Mouse (Mus musculus): ENCODE data around the gene 4930503B20Rik. TPM values are rescaled to one million over a fixed set of nuclear protein-coding genes. Genes with fewer than 3 reads are reported as not detected.

Gene 4930503B20Rik
- polyA plus RNA-seq, 1 experiment from 2014 or later, result not detected

DNA sequence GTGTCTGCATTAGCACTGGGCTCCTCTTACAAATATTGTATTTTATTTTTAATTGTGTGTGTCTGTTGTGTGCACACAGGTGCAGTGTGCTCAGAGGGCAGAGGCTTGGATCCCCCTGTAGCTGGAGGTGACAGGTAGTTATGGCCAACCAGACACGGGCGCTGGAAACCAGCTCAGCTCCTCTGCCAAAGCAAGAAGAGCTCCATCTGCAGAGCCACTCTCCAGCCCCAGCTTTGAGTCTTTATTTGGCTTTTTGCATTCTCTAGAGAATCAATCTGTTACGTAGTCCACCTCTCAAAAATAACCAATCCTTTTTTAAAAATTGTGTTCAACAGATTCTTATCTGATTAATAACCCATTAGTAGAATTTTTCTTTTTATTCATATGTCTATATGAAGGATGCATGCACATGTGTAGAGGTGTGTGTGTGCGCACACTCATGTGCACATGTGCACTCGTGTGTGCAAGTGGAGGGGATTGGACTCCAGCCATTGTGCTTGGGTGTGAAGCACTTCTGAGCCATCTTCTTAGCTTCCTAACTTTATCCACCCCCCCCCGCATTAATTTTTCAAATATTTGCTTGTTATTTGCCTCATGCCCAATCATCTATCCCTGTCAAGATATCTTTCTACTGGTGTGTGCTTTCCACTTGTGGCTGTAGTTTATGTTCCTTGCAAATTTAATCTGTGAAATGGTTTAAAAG is 51.8 kb downstream of the 4930503B20Rik start:
- no peak for DNase-seq (ENCODE audit: low spot score)

GRCm38 (mm10) chr3:146598411-146598810 is 52.7 kb downstream of the 4930503B20Rik start:
- no peak for DNase-seq (ENCODE audit: low spot score)

- no peak for DNase-seq (ENCODE audit: low spot score)
These were observed 54.3 kb downstream of the 4930503B20Rik start for GRCm38 (mm10) chr3:146596864-146597263.

GRCm38 (mm10) chr3:146596387-146596786 is 54.7 kb downstream of the 4930503B20Rik start:
- no peak for DNase-seq (ENCODE audit: low spot score)

DNA sequence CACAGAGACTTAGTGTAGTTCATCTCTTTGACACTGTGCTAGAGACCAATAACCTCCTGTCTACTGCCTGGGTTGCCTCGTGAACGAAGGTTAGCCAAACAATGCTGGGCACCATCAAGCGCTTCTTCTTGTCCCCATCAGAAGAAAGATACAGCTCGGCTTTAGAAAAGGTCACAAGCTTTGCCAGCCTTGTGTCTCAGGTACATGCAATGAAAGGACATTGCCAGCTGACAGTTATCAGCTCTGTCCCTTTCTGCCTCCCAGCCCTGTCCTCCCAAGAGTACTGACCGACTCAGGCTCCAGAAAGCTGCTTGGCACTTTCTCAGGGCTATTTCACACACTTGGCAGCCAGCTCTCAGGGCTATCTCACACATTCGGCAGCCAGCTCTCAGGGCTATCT is 55.7 kb downstream of the 4930503B20Rik start:
- no peak for DNase-seq (ENCODE audit: low spot score)

Other genes with a start within 250 kb of the 4930503B20Rik start
- 12.8 and 13.2 TPM in 2 replicates for gene Ssx2ip, start 246.7 kb downstream of the 4930503B20Rik start, polyA plus RNA-seq (2015; fragmentation: Nextera tagmentation; extraction: Ambion mirVana)
- 5.6 and 7.6 TPM in 2 replicates for gene Ctbs, start 201.5 kb downstream of the 4930503B20Rik start, polyA plus RNA-seq (2015; fragmentation: Nextera tagmentation; extraction: Ambion mirVana)
- gene Spata1, start 151.6 kb downstream of the 4930503B20Rik start, polyA plus RNA-seq (2015; fragmentation: Nextera tagmentation; extraction: Ambion mirVana), result 5.7 and 8.1 TPM in 2 replicates
- 1,086 and 1,155 TPM in 2 replicates for gene Gng5, start 151.5 kb downstream of the 4930503B20Rik start, polyA plus RNA-seq (2015; fragmentation: Nextera tagmentation; extraction: Ambion mirVana)
- 75.1 and 80.8 TPM in 2 replicates for gene Rpf1, start 129.9 kb downstream of the 4930503B20Rik start, polyA plus RNA-seq (2015; fragmentation: Nextera tagmentation; extraction: Ambion mirVana)
- gene Uox, start 80.9 kb downstream of the 4930503B20Rik start, polyA plus RNA-seq (2015; fragmentation: Nextera tagmentation; extraction: Ambion mirVana), result 0.10 and 0.35 TPM in 2 replicates
- 0.07 TPM in 1 of 2 replicates, not detected in the other for gene Dnase2b, start 35.7 kb downstream of the 4930503B20Rik start, polyA plus RNA-seq (2015; fragmentation: Nextera tagmentation; extraction: Ambion mirVana)
- gene Samd13, start 34.3 kb upstream of the 4930503B20Rik start, polyA plus RNA-seq (2015; fragmentation: Nextera tagmentation; extraction: Ambion mirVana), result 0.57 and 0.71 TPM in 2 replicates
- 60.6 and 67.3 TPM in 2 replicates for gene Prkacb, start 161.7 kb upstream of the 4930503B20Rik start, polyA plus RNA-seq (2015; fragmentation: Nextera tagmentation; extraction: Ambion mirVana)
- gene Ttll7, start 201.1 kb upstream of the 4930503B20Rik start, polyA plus RNA-seq (2015; fragmentation: Nextera tagmentation; extraction: Ambion mirVana), result 0.13 and 0.17 TPM in 2 replicates